Mouse (Mus musculus) embryonic facial prominence, embryonic 10.5 days (tissue): ENCODE data around the gene Hsd3b7. TPM values are rescaled to one million over a fixed set of nuclear protein-coding genes. Genes with fewer than 3 reads are reported as not detected.
"Not testable (repeated sequence)": the region's sequence is repeated elsewhere in the genome, so short reads cannot be mapped to it uniquely, and the experiment has no call there.

Experiments used
- DNase-seq: peaks from one replicate; pipeline ENCODE4 v3.0.0-alpha.2; 2017; ENCODE audit warnings: low spot score
- H3K27ac ChIP-seq: fragments of 300-500 bp; sonication (generic); replicated peaks from 2 replicates; pipeline ENCODE4 v1.5.1; 2016; ENCODE audit warnings: mild to moderate bottlenecking
- H3K27me3 ChIP-seq: fragments of 300-500 bp; sonication (generic); replicated peaks from 2 replicates; pipeline ENCODE4 v1.6.1; 2016; ENCODE audit warnings: low read depth, mild to moderate bottlenecking; ENCODE audit not compliant: poor library complexity, severe bottlenecking
- H3K36me3 ChIP-seq: fragments of 300-500 bp; sonication (generic); replicated peaks from 2 replicates; pipeline ENCODE4 v1.6.1; 2016; ENCODE audit warnings: mild to moderate bottlenecking, moderate library complexity
- H3K4me1 ChIP-seq: fragments of 300-500 bp; sonication (generic); 2 replicates; pipeline ENCODE4 v1.6.1; 2016
- H3K4me3 ChIP-seq: fragments of 300-500 bp; sonication (generic); 2 replicates; pipeline ENCODE4 v1.5.1; 2016; ENCODE audit warnings: mild to moderate bottlenecking, moderate library complexity
- H3K9me3 ChIP-seq: fragments of 300-500 bp; sonication (generic); 2 replicates; pipeline ENCODE4 v1.6.1; 2016; ENCODE audit warnings: mild to moderate bottlenecking
- WGBS: fragments of 180-500 bp; shearing (Covaris S2); methylation state at CpG from one replicate; pipeline ENCODE4 v1.1.7; 2016; 5-methylcytosine and 5-hydroxymethylcytosine counted together
- polyA plus RNA-seq: library from polyadenylated mRNA; unstranded; fragments of >200 nt; fragmentation: Nextera tagmentation; extraction: Ambion mirVana; gene quantifications from 2 replicates; pipeline ENCODE4 v1.2.1, GENCODE M21; 2016

Gene Hsd3b7
- polyA plus RNA-seq, 1 experiment from 2014 or later = 6.8 TPM

DNA sequence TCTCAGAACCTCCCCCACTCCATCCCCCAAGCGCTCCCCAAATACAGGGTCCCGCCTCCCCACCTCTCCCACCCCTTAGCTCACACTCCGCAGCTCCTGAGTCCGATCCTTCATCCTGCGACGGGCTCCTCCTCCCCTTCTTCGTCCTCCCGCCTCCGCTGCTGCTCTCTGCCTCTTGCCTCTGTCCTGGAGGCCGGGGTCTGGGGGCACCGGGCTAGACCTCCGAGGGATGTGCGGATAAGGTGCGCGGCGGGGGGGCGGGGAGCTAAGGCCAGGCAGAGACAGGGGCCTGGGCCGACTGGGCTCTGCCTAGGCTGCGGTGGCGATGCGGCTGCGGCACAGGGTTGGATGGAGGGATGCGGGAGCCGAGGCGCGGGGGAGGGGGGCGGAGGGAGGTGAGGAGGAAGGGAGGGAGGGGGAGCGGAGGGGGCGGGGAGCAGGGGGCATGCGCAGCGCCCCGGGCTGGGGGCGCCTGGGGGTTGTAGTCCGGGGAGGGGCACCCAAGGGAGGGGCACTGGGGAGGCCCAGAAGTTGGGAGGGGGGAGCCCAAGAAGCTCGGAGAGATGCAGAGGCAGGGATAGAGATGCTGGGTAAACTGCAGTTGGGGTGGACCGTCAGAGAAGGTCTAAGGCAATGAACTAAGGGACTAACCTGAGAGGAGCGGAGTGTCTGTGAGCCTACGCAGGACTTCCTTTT lies 23.9 kb downstream of the Hsd3b7 start, which contains the start of the genes Stx4a and Stx1b:
TSS of gene Stx4a (plus strand) at position 119 of the 696 bp plus-strand sequence.
TSS of gene Stx1b (minus strand) at position 374 of the 696 bp plus-strand sequence.
- 3% methylated on average over 36 of the region's 38 CpGs for WGBS
- no peaks in the 10 kb centered on the region for H3K9me3 ChIP-seq
- H3K4me3 ChIP-seq = peak within 1 kb of the TSS; percentile 89
- H3K36me3 ChIP-seq = no peaks in the 10 kb centered on the region
- peak within 1 kb of the TSS; percentile 93 for H3K27ac ChIP-seq
- peak; percentile 84 for DNase-seq
- no peaks in the 10 kb centered on the region for H3K27me3 ChIP-seq
- peaks cover 46% of the 10 kb centered on the region for H3K4me1 ChIP-seq

- 81% methylated on average over 2 of the region's 2 CpGs for WGBS
- Histone ChIP-seq H3K27me3 (no peaks in the 10 kb centered on the region), H3K9me3 (no peaks in the 10 kb centered on the region), H3K36me3 (no peaks in the 10 kb centered on the region), H3K27ac (no peak overlapping the region), H3K4me3 (no peak overlapping the region), H3K4me1 (peaks cover 2% of the 10 kb centered on the region)
- DNase-seq = no peak
Observed at GRCm38 (mm10) chr7:127835550-127835949, 35.1 kb downstream of the Hsd3b7 start.

GRCm38 (mm10) chr7:127837473-127837872 lies 37.1 kb downstream of the Hsd3b7 start:
- DNase-seq = no peak
- H3K27me3 ChIP-seq = no peaks in the 10 kb centered on the region
- 93% methylated on average over 5 of the region's 5 CpGs for WGBS
- H3K4me3 ChIP-seq = no peak overlapping the region
- H3K36me3 ChIP-seq = no peaks in the 10 kb centered on the region
- peaks cover 10% of the 10 kb centered on the region for H3K4me1 ChIP-seq
- no peak overlapping the region for H3K27ac ChIP-seq
- no peaks in the 10 kb centered on the region for H3K9me3 ChIP-seq

DNA sequence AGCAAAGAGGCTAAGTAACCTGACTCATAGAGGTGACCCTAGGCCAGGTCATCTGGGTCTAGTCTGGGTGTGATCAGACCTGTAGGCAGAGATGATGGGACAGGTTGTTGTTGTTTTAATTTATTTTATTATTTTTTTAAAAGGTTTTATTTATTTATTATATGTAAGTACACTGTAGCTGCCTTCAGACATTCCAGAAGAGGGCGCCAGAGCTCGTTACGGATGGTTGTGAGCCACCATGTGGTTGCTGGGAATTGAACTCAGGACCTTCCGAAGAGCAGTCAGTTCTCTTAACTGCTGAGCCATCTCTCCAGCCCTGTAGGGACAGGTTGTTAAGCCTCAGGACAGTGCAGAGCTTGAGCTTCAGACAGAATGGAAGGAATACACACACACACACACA lies 37.5 kb downstream of the Hsd3b7 start:
- H3K27me3 ChIP-seq, H3K9me3 ChIP-seq, H3K36me3 ChIP-seq, DNase-seq, H3K4me3 ChIP-seq, H3K27ac ChIP-seq: not testable (repeated sequence)
- 77% methylated on average over 4 of the region's 4 CpGs for WGBS
- peaks cover 14% of the 10 kb centered on the region for H3K4me1 ChIP-seq

- H3K27ac ChIP-seq, DNase-seq, H3K9me3 ChIP-seq, H3K4me3 ChIP-seq, H3K27me3 ChIP-seq: not testable (repeated sequence)
- H3K36me3 ChIP-seq = peaks cover 15% of the 10 kb centered on the region
- peaks cover 15% of the 10 kb centered on the region for H3K4me1 ChIP-seq
- WGBS = 76% methylated on average over 2 of the region's 2 CpGs
Observed at GRCm38 (mm10) chr7:127840031-127840430, 39.6 kb downstream of the Hsd3b7 start.

DNA sequence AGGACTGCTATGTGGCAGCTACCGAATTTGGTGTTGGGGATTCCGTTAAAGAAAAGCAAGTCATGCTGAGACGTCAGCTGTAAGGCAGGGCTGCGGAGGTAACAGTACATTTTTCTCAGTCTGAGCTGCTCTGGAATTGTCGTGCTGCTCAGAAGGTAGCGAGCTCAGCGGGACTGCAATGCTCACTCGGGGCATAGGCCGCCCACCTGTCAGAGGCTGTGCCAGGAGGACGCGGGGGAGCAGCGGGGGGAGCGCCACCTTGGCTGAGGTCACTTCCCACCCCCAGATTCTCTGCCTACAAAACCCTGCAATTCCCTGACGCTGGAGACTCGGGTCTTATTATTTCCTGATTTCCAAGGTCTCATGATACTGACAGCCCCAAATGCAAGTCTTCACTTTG lies 40.5 kb downstream of the Hsd3b7 start:
- Histone ChIP-seq H3K9me3 (no peaks in the 10 kb centered on the region), H3K4me3 (peak overlapping the region; percentile 77), H3K4me1 (peaks cover 15% of the 10 kb centered on the region), H3K27me3 (no peaks in the 10 kb centered on the region), H3K36me3 (peaks cover 16% of the 10 kb centered on the region), H3K27ac (peak overlapping the region; percentile 85)
- no peak for DNase-seq
- 5% methylated on average over 15 of the region's 15 CpGs for WGBS

- H3K36me3 ChIP-seq = peaks cover 22% of the 10 kb centered on the region
- H3K27me3 ChIP-seq = no peaks in the 10 kb centered on the region
- no peaks in the 10 kb centered on the region for H3K9me3 ChIP-seq
- DNase-seq = peak; percentile 93
- WGBS = under 1% methylated on average over 46 of the region's 46 CpGs
- peak overlapping the region; percentile 85 for H3K27ac ChIP-seq
- peak overlapping the region; percentile 77 for H3K4me3 ChIP-seq
- peaks cover 15% of the 10 kb centered on the region for H3K4me1 ChIP-seq
Observed at GRCm38 (mm10) chr7:127841340-127842000, 41.1 kb downstream of the Hsd3b7 start.

- H3K9me3 ChIP-seq = no peaks in the 10 kb centered on the region
- H3K27me3 ChIP-seq = no peaks in the 10 kb centered on the region
- peaks cover 15% of the 10 kb centered on the region for H3K4me1 ChIP-seq
- DNase-seq = peak; percentile 77
- peaks cover 29% of the 10 kb centered on the region for H3K36me3 ChIP-seq
- peak overlapping the region; percentile 77 for H3K4me3 ChIP-seq
- peak overlapping the region; percentile 85 for H3K27ac ChIP-seq
- under 1% methylated on average over 40 of the region's 40 CpGs for WGBS
Observed at GRCm38 (mm10) chr7:127842001-127842718, 41.8 kb downstream of the Hsd3b7 start.

GRCm38 (mm10) chr7:127849973-127850875 lies 49.8 kb downstream of the Hsd3b7 start:
- Histone ChIP-seq H3K4me1 (no peaks in the 10 kb centered on the region), H3K36me3 (peaks cover 25% of the 10 kb centered on the region), H3K4me3 (no peak overlapping the region), H3K27me3 (no peaks in the 10 kb centered on the region), H3K27ac (no peak overlapping the region), H3K9me3 (no peaks in the 10 kb centered on the region)
- DNase-seq = no peak
- 80% methylated on average over 6 of the region's 6 CpGs for WGBS

- no peaks in the 10 kb centered on the region for H3K4me1 ChIP-seq
- no peaks in the 10 kb centered on the region for H3K27me3 ChIP-seq
- no peak overlapping the region for H3K27ac ChIP-seq
- no peak overlapping the region for H3K4me3 ChIP-seq
- DNase-seq = no peak
- 66% methylated on average over 5 of the region's 5 CpGs for WGBS
- no peaks in the 10 kb centered on the region for H3K9me3 ChIP-seq
- peaks cover 24% of the 10 kb centered on the region for H3K36me3 ChIP-seq
Observed at GRCm38 (mm10) chr7:127850906-127851305, 50.5 kb downstream of the Hsd3b7 start.
